In the genomic region with DNA sequence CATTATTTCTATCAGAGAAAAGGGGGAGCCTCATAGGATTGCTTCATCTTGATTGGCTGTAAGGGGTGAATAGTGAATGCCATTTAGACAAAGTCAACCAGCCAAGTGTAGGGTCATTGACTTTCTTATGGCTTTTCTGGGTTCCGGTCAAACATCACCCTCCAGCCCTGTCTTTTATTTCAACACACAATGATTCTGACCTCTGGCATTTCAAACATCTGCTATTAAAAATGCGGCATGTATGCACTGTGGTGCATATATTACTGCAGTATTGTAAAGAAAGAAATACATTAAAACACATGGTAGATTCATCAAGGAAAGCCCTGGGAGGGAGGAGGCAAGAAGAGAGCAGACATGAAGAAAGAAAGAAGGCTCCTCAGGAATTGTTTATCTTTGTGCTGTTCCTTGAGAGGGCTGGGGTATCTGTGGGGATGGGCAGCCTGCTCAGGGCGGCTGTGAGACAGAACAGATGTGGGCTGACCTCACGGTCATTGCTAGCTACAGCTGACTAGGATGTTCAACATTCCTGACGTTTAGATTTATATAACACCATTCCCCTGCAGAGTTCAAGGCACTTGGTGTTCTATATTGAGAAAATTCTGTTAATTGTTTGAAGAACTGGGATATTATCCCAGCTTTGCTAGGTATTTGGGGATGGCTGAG, we compare ENCODE assay signal across 15 mouse cellular contexts.
DNase-seq lines count a peak whose midpoint lies in the region; ATAC-seq lines count a peak whose summit lies in the region.
"Had no signal": no experiment of that assay in that cellular context is flagged by ENCODE, and none has a peak within 500 bp of the region (broad histone marks: within the 10 kb centered on the region; RNA-seq: fewer than 3 reads in every experiment).

No protein-coding gene starts in this region.

- no peak overlapping the region for H3K4me3 ChIP-seq in kidney, embryonic 14.5 days (ENCODE audit: low read length)
- H3K4me3 ChIP-seq: liver, embryonic 13.5 days; midbrain, embryonic 15.5 days had no signal

- H3K27ac ChIP-seq in kidney, embryonic 14.5 days (ENCODE audit: low read depth, low read length): no peak overlapping the region
- H3K27ac ChIP-seq: liver, embryonic 13.5 days; midbrain, embryonic 15.5 days had no signal

- H3K27me3 ChIP-seq in kidney, embryonic 14.5 days (ENCODE audit: control insufficient read depth, insufficient read depth, low read length): no peaks in the 10 kb centered on the region
- H3K27me3 ChIP-seq: liver, embryonic 13.5 days; midbrain, embryonic 15.5 days had no signal

- H3K36me3 ChIP-seq in kidney, embryonic 14.5 days (ENCODE audit: control insufficient read depth, insufficient read depth, low read length): no peaks in the 10 kb centered on the region
- H3K36me3 ChIP-seq: liver, embryonic 13.5 days; midbrain, embryonic 15.5 days had no signal

- no peak overlapping the region for H3K9ac ChIP-seq in kidney, embryonic 14.5 days (ENCODE audit: low read depth, low read length)
- H3K9ac ChIP-seq: liver, embryonic 13.5 days; midbrain, embryonic 15.5 days had no signal

- 21% methylated on average over 5 of the region's 5 CpGs for WGBS in kidney, embryonic 14.5 days

- no peak for DNase-seq in kidney, adult 18-20 months
- peak; percentile 63 for DNase-seq in embryo, embryonic 10 days (ENCODE audit: low spot score)
- DNase-seq in forelimb bud, embryonic 11.5 days (ENCODE audit: low read depth, low spot score): peak; percentile 27
- peak; percentile 66 for DNase-seq in lung, postnatal 14 days
- no peak for DNase-seq in adrenal gland, adult (ENCODE audit: inconsistent age in 2 of 2, low spot score in 1 of 2)
- DNase-seq in left cerebral cortex, adult 18-20 months (ENCODE audit: low spot score in 2 of 2): no peak
- DNase-seq: adrenal gland, adult 2 months; heart, postnatal 4 days; layer of hippocampus, adult 9-11 months; liver, embryonic 13.5 days; thymus, adult 18-20 months had no signal

- H3K4me1 ChIP-seq in kidney, embryonic 14.5 days (ENCODE audit: control insufficient read depth, insufficient read depth, low read length): peaks cover 8% of the 10 kb centered on the region; the same call in 1 of the 2 replicates
- H3K4me1 ChIP-seq: liver, embryonic 13.5 days; midbrain, embryonic 15.5 days had no signal

- no peak overlapping the region for H3K4me2 ChIP-seq in kidney, embryonic 14.5 days (replicated peaks; ENCODE audit: low read depth, low read length)
- H3K4me2 ChIP-seq: liver, embryonic 13.5 days; midbrain, embryonic 15.5 days had no signal

- ATAC-seq in kidney, embryonic 14.5 days (ENCODE audit: low FRiP score, low TSS enrichment): peak; percentile 82
- ATAC-seq in activated CD4-positive, CD25-positive, alpha-beta regulatory T cell, adult 4 months: no peak
- ATAC-seq: forebrain, embryonic 14.5 days; midbrain, embryonic 15.5 days had no signal

- no peaks in the 10 kb centered on the region for H3K9me3 ChIP-seq in kidney, embryonic 14.5 days (ENCODE audit: control insufficient read depth, low read length)
- H3K9me3 ChIP-seq: liver, embryonic 13.5 days; midbrain, embryonic 15.5 days had no signal

Comparison
In these comparisons a context has a peak if more than half of its experiments do, and no peak if none do; other contexts are left out.
1. DNase-seq: peak in embryo, embryonic 10 days (single experiment), forelimb bud, embryonic 11.5 days (single experiment) and lung, postnatal 14 days (single experiment); none in kidney, adult 18-20 months (single experiment), adrenal gland, adult (0 of 2) and left cerebral cortex, adult 18-20 months (0 of 2).